Mouse (Mus musculus): ENCODE data around the gene Fras1. TPM values are rescaled to one million over a fixed set of nuclear protein-coding genes. Genes with fewer than 3 reads are reported as not detected.

Gene Fras1
- polyA plus RNA-seq, 1 experiment from 2014 or later, result 20.0 TPM

GRCm38 (mm10) chr5:96544112-96544511 lies 170.4 kb downstream of the Fras1 start:
- no peak overlapping the region for H3K27ac ChIP-seq (ENCODE audit: low read depth, low read length)
- H3K4me1 ChIP-seq (replicated peaks; ENCODE audit: control insufficient read depth, insufficient read depth, low read length), result no peaks in the 10 kb centered on the region
- no peak overlapping the region for H3K9ac ChIP-seq (ENCODE audit: low read depth, low read length)
- 89% methylated on average over 4 of the region's 4 CpGs for WGBS
- no peaks in the 10 kb centered on the region for H3K36me3 ChIP-seq (ENCODE audit: control insufficient read depth, insufficient read depth, low read length)
- no peak overlapping the region for H3K4me3 ChIP-seq (ENCODE audit: low read depth, low read length)
- no peak for DNase-seq (ENCODE audit: low spot score)
- H3K27me3 ChIP-seq (ENCODE audit: control insufficient read depth, insufficient read depth, low read length), result no peaks in the 10 kb centered on the region
- H3K9me3 ChIP-seq (ENCODE audit: control insufficient read depth, low read length), result no peaks in the 10 kb centered on the region
- no peak overlapping the region for H3K4me2 ChIP-seq (replicated peaks; ENCODE audit: low read depth, low read length)
- no peak for ATAC-seq (ENCODE audit: low FRiP score)

GRCm38 (mm10) chr5:96545994-96546393 lies 172.2 kb downstream of the Fras1 start:
- Histone ChIP-seq H3K36me3 (ENCODE audit: control insufficient read depth, insufficient read depth, low read length) (no peaks in the 10 kb centered on the region), H3K27ac (ENCODE audit: low read depth, low read length) (no peak overlapping the region), H3K4me3 (ENCODE audit: low read depth, low read length) (no peak overlapping the region), H3K4me2 (replicated peaks; ENCODE audit: low read depth, low read length) (no peak overlapping the region), H3K9me3 (ENCODE audit: control insufficient read depth, low read length) (no peaks in the 10 kb centered on the region), H3K9ac (ENCODE audit: low read depth, low read length) (no peak overlapping the region), H3K4me1 (replicated peaks; ENCODE audit: control insufficient read depth, insufficient read depth, low read length) (no peaks in the 10 kb centered on the region), H3K27me3 (ENCODE audit: control insufficient read depth, insufficient read depth, low read length) (no peaks in the 10 kb centered on the region)
- DNase-seq (ENCODE audit: low spot score), result no peak
- ATAC-seq (ENCODE audit: low FRiP score), result no peak
- WGBS, result 95% methylated on average over 5 of the region's 5 CpGs

GRCm38 (mm10) chr5:96554940-96555679 lies 181.4 kb downstream of the Fras1 start:
- 87% methylated on average over 12 of the region's 12 CpGs for WGBS
- Histone ChIP-seq H3K36me3 (ENCODE audit: control insufficient read depth, insufficient read depth, low read length) (no peaks in the 10 kb centered on the region), H3K4me1 (replicated peaks; ENCODE audit: control insufficient read depth, insufficient read depth, low read length) (no peaks in the 10 kb centered on the region; the same call in 1 of the 2 replicates), H3K4me2 (replicated peaks; ENCODE audit: low read depth, low read length) (no peak overlapping the region), H3K9me3 (ENCODE audit: control insufficient read depth, low read length) (no peaks in the 10 kb centered on the region), H3K27ac (ENCODE audit: low read depth, low read length) (no peak overlapping the region), H3K4me3 (ENCODE audit: low read depth, low read length) (no peak overlapping the region), H3K9ac (ENCODE audit: low read depth, low read length) (no peak overlapping the region), H3K27me3 (ENCODE audit: control insufficient read depth, insufficient read depth, low read length) (no peaks in the 10 kb centered on the region)
- ATAC-seq (ENCODE audit: low FRiP score) (no peak), DNase-seq (ENCODE audit: low spot score) (no peak)

DNA sequence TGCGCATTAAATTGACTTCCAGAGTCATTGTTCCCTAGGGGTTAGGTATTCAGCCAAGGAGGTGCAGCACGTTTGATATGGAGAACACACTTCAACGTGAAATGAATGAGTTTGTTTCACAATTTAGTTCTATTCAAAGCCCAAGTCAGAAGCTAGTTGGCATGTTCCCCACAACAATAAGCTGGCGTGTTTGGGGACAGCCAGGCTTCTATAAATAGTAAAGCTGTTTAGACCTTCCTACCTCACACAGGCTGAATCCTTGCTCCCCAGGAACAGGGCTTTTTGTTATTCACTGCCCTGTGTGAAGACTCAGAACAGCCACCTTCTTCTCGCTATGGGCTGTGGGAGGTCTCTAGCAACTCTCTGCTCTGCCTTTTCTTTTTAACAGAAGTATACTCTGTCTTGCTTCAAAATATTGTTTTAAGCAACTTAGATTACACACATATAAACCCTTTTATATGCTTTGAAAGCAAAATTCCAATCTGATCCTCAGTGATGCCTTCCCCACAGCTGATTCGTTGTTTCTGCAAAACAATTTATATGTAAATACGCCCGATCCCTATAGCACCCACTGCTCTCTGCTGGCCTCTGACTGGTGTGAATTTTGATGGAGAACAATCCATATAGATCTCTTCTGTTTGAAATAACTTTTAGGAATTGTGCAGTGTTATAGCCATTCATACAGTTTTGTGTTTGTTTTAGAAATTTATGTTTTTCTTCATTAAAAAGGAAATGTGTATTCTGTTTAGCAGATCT lies 184.5 kb downstream of the Fras1 start:
- no peaks in the 10 kb centered on the region for H3K9me3 ChIP-seq (ENCODE audit: control insufficient read depth, low read length)
- no peak for ATAC-seq (ENCODE audit: low FRiP score)
- 31% methylated on average over 8 of the region's 8 CpGs for WGBS

GRCm38 (mm10) chr5:96574586-96574985 lies 200.8 kb downstream of the Fras1 start:
- WGBS, result 77% methylated on average over 4 of the region's 4 CpGs
- H3K27me3 ChIP-seq (ENCODE audit: control insufficient read depth, insufficient read depth, low read length), result no peaks in the 10 kb centered on the region

More for the DNA sequence above, 184.5 kb downstream of the Fras1 start:
- H3K36me3 ChIP-seq (ENCODE audit: control insufficient read depth, insufficient read depth, low read length), result no peaks in the 10 kb centered on the region
- no peak overlapping the region for H3K4me3 ChIP-seq (ENCODE audit: low read depth, low read length)
- DNase-seq (ENCODE audit: low spot score), result no peak
- no peak overlapping the region for H3K27ac ChIP-seq (ENCODE audit: low read depth, low read length)
- H3K27me3 ChIP-seq (ENCODE audit: control insufficient read depth, insufficient read depth, low read length), result no peaks in the 10 kb centered on the region
- H3K4me2 ChIP-seq (replicated peaks; ENCODE audit: low read depth, low read length), result no peak overlapping the region
- no peaks in the 10 kb centered on the region; the same call in 1 of the 2 replicates for H3K4me1 ChIP-seq (replicated peaks; ENCODE audit: control insufficient read depth, insufficient read depth, low read length)
- no peak overlapping the region for H3K9ac ChIP-seq (ENCODE audit: low read depth, low read length)

DNA sequence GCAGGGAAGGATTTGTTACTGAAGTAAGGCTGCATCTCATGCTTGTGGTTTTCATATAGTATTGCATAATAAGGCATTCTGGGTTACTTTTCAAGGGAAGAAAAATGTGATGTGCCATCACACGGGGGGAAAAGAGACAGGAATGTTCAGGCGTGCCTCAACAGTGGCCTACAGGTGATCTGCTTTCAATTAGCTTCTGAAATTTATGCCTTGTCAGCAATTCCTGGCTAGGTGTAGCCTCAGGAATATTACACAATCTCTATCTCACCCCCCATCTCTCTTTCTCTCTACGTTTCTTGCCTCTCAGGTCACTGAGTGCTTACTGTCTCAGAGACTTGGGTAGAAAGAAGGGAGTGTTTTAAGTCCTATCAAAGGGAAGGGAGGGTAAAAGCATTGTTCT lies 204.9 kb downstream of the Fras1 start:
- Histone ChIP-seq H3K4me3 (ENCODE audit: low read depth, low read length) (no peak overlapping the region), H3K9me3 (ENCODE audit: control insufficient read depth, low read length) (no peaks in the 10 kb centered on the region), H3K36me3 (ENCODE audit: control insufficient read depth, insufficient read depth, low read length) (no peaks in the 10 kb centered on the region), H3K27me3 (ENCODE audit: control insufficient read depth, insufficient read depth, low read length) (no peaks in the 10 kb centered on the region), H3K27ac (ENCODE audit: low read depth, low read length) (no peak overlapping the region), H3K9ac (ENCODE audit: low read depth, low read length) (no peak overlapping the region), H3K4me1 (replicated peaks; ENCODE audit: control insufficient read depth, insufficient read depth, low read length) (no peaks in the 10 kb centered on the region), H3K4me2 (replicated peaks; ENCODE audit: low read depth, low read length) (no peak overlapping the region)
- DNase-seq (ENCODE audit: low spot score), result no peak
- 76% methylated on average over 3 of the region's 3 CpGs for WGBS
- ATAC-seq (ENCODE audit: low FRiP score), result no peak

More at GRCm38 (mm10) chr5:96574586-96574985, 200.8 kb downstream of the Fras1 start:
- Histone ChIP-seq H3K9me3 (ENCODE audit: control insufficient read depth, low read length) (no peaks in the 10 kb centered on the region), H3K36me3 (ENCODE audit: control insufficient read depth, insufficient read depth, low read length) (no peaks in the 10 kb centered on the region), H3K9ac (ENCODE audit: low read depth, low read length) (no peak overlapping the region), H3K4me1 (replicated peaks; ENCODE audit: control insufficient read depth, insufficient read depth, low read length) (no peaks in the 10 kb centered on the region), H3K4me3 (ENCODE audit: low read depth, low read length) (no peak overlapping the region), H3K4me2 (replicated peaks; ENCODE audit: low read depth, low read length) (no peak overlapping the region), H3K27ac (ENCODE audit: low read depth, low read length) (no peak overlapping the region)
- ATAC-seq (ENCODE audit: low FRiP score) (no peak), DNase-seq (ENCODE audit: low spot score) (no peak)

- no peaks in the 10 kb centered on the region for H3K9me3 ChIP-seq (ENCODE audit: control insufficient read depth, low read length)
- no peaks in the 10 kb centered on the region for H3K27me3 ChIP-seq (ENCODE audit: control insufficient read depth, insufficient read depth, low read length)
- no peak overlapping the region for H3K4me3 ChIP-seq (ENCODE audit: low read depth, low read length)
- no peak overlapping the region for H3K4me2 ChIP-seq (replicated peaks; ENCODE audit: low read depth, low read length)
- ATAC-seq (ENCODE audit: low FRiP score) (no peak), DNase-seq (ENCODE audit: low spot score) (no peak)
- 76% methylated on average over 5 of the region's 5 CpGs for WGBS
- H3K36me3 ChIP-seq (ENCODE audit: control insufficient read depth, insufficient read depth, low read length), result no peaks in the 10 kb centered on the region
- no peaks in the 10 kb centered on the region for H3K4me1 ChIP-seq (replicated peaks; ENCODE audit: control insufficient read depth, insufficient read depth, low read length)
- H3K27ac ChIP-seq (ENCODE audit: low read depth, low read length), result no peak overlapping the region
- H3K9ac ChIP-seq (ENCODE audit: low read depth, low read length), result no peak overlapping the region
Observed at GRCm38 (mm10) chr5:96579938-96580337, 206.2 kb downstream of the Fras1 start.

DNA sequence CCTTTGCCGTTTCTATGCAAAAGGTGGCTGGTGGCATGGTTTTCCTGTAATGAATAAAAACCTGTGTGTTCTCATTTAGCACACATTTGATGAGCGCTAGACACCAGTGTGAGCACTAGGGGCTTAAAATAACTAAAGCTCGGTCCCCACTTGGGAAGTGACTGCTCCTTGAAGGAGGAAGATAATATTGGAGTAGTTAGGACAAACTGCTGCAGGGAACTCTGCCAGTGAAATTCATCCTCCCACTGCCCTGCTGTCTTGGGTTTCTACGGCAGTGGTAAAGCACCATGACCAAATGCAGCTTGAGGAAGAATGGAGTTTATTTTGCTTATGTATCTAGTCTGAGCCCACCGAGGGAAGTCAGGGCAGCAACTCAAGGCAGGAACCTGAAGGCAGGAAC lies 211.0 kb downstream of the Fras1 start:
- Histone ChIP-seq H3K27me3 (ENCODE audit: control insufficient read depth, insufficient read depth, low read length) (no peaks in the 10 kb centered on the region), H3K9ac (ENCODE audit: low read depth, low read length) (no peak overlapping the region), H3K4me2 (replicated peaks; ENCODE audit: low read depth, low read length) (no peak overlapping the region), H3K27ac (ENCODE audit: low read depth, low read length) (no peak overlapping the region), H3K9me3 (ENCODE audit: control insufficient read depth, low read length) (no peaks in the 10 kb centered on the region), H3K36me3 (ENCODE audit: control insufficient read depth, insufficient read depth, low read length) (no peaks in the 10 kb centered on the region), H3K4me3 (ENCODE audit: low read depth, low read length) (no peak overlapping the region), H3K4me1 (replicated peaks; ENCODE audit: control insufficient read depth, insufficient read depth, low read length) (no peaks in the 10 kb centered on the region)
- ATAC-seq (ENCODE audit: low FRiP score), result no peak
- DNase-seq (ENCODE audit: low spot score), result no peak
- 87% methylated on average over 5 of the region's 5 CpGs for WGBS

DNA sequence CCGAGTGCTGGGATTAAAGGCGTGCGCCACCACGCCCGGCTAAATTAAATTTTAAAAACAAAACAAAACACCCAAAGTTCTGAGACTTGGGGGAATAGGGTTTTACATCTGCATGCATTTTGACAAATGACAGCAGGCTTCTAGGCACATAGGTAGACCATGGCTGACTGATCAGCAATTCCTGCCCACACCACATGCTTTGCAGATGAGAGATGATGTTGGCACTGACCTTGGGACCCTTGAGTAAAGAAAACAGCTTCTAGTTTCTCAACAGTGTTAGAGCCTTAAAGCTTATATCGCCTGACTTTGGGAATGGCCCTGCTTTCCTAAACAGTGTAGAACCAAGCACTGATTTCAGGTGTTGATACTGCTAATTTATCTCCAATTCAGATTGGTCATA lies 216.9 kb downstream of the Fras1 start:
- Histone ChIP-seq H3K4me2 (replicated peaks; ENCODE audit: low read depth, low read length) (no peak overlapping the region), H3K27ac (ENCODE audit: low read depth, low read length) (no peak overlapping the region), H3K4me3 (ENCODE audit: low read depth, low read length) (no peak overlapping the region), H3K27me3 (ENCODE audit: control insufficient read depth, insufficient read depth, low read length) (no peaks in the 10 kb centered on the region), H3K36me3 (ENCODE audit: control insufficient read depth, insufficient read depth, low read length) (no peaks in the 10 kb centered on the region), H3K4me1 (replicated peaks; ENCODE audit: control insufficient read depth, insufficient read depth, low read length) (no peaks in the 10 kb centered on the region), H3K9ac (ENCODE audit: low read depth, low read length) (no peak overlapping the region), H3K9me3 (ENCODE audit: control insufficient read depth, low read length) (no peaks in the 10 kb centered on the region)
- ATAC-seq (ENCODE audit: low FRiP score) (no peak), DNase-seq (ENCODE audit: low spot score) (no peak)
- WGBS, result 95% methylated on average over 6 of the region's 6 CpGs

Data from hindbrain, embryonic 11.5 days (tissue).